Mouse (Mus musculus) myocyte (in vitro differentiated cells): ENCODE results near the gene Srgap3. TPM values are rescaled to one million over a fixed set of nuclear protein-coding genes. Genes with fewer than 3 reads are reported as not detected.
A peak's percentile ranks its signal among the peaks of the same experiment; 100 is the strongest.

Experiments
- H3K27me3 ChIP-seq: one replicate; pipeline ENCODE4 v1.6.1; 2011; ENCODE audit not compliant: control insufficient read depth, insufficient read depth, insufficient read length
- H3K36me3 ChIP-seq: one replicate; pipeline ENCODE4 v1.6.1; 2011; ENCODE audit not compliant: control insufficient read depth, insufficient read depth
- H3K4me2 ChIP-seq: one replicate; pipeline ENCODE4 v1.6.1; 2011; ENCODE audit warnings: low read depth, control low read depth
- H3K4me3 ChIP-seq: one replicate; pipeline ENCODE4 v1.5.1; 2011; ENCODE audit warnings: mild to moderate bottlenecking, control low read depth, moderate library complexity
- H3K79me2 ChIP-seq: one replicate; pipeline ENCODE4 v1.6.1; 2011; ENCODE audit not compliant: control insufficient read depth, insufficient read depth
- H3ac ChIP-seq: one replicate; pipeline ENCODE4 v1.6.1; 2011; ENCODE audit not compliant: control insufficient read depth, insufficient read length
- CEBPB ChIP-seq: IDR thresholded peaks from 2 replicates; pipeline ENCODE4 v1.6.1; 2011; ENCODE audit warnings: mild to moderate bottlenecking, moderate library complexity; ENCODE audit not compliant: poor library complexity, insufficient read depth, severe bottlenecking
- E2F4 ChIP-seq: IDR thresholded peaks from one replicate; pipeline ENCODE4 v1.6.1; 2011; ENCODE audit warnings: mild to moderate bottlenecking, control low read depth, moderate library complexity; ENCODE audit not compliant: insufficient read depth
- MAX ChIP-seq: IDR thresholded peaks from one replicate; pipeline ENCODE4 v1.6.1; 2011; ENCODE audit warnings: low read depth, mild to moderate bottlenecking, control low read depth
- MYOD1 ChIP-seq, 3 experiments: IDR thresholded peaks; one replicate each; pipeline ENCODE4 v1.6.1; 2011; ENCODE audit warnings: control low read depth in 2 of 3, low read depth in 2 of 3, mild to moderate bottlenecking in 2 of 3, moderate library complexity in 1 of 3; ENCODE audit not compliant: insufficient read length in 2 of 3, control insufficient read depth in 1 of 3
- MYOG ChIP-seq, 3 experiments: IDR thresholded peaks; one replicate each; pipeline ENCODE4 v1.6.1; 2011; ENCODE audit warnings: control low read depth in 2 of 3, low read depth in 2 of 3, mild to moderate bottlenecking in 2 of 3; ENCODE audit not compliant: insufficient read length in 2 of 3, control insufficient read depth in 1 of 3, insufficient read depth in 1 of 3
- POLR2A ChIP-seq: IDR thresholded peaks from one replicate; pipeline ENCODE4 v1.6.1; 2011; ENCODE audit warnings: low read depth, mild to moderate bottlenecking, control low read depth, moderate library complexity; ENCODE audit not compliant: insufficient read length
- POLR2AphosphoS2 ChIP-seq: IDR thresholded peaks from one replicate; pipeline ENCODE4 v1.6.1; 2011; ENCODE audit warnings: low read depth, control low read depth; ENCODE audit not compliant: insufficient read length
- REST ChIP-seq: IDR thresholded peaks from one replicate; pipeline ENCODE4 v1.6.1; 2011; ENCODE audit warnings: mild to moderate bottlenecking, control low read depth, moderate library complexity; ENCODE audit not compliant: insufficient read depth, insufficient read length
- SRF ChIP-seq: IDR thresholded peaks from one replicate; pipeline ENCODE4 v1.6.1; 2011; ENCODE audit warnings: low read depth; ENCODE audit not compliant: control insufficient read depth, insufficient read length
- TCF12 ChIP-seq: IDR thresholded peaks from one replicate; pipeline ENCODE4 v1.6.1; 2011; ENCODE audit warnings: mild to moderate bottlenecking, control low read depth; ENCODE audit not compliant: poor library complexity, insufficient read depth, severe bottlenecking
- TCF3 ChIP-seq: IDR thresholded peaks from one replicate; pipeline ENCODE4 v1.6.1; 2011; ENCODE audit warnings: low read depth, control low read depth; ENCODE audit not compliant: insufficient read length
- USF1 ChIP-seq: IDR thresholded peaks from one replicate; pipeline ENCODE4 v1.6.1; 2011; ENCODE audit warnings: low read depth, mild to moderate bottlenecking, control low read depth, moderate library complexity
- polyA plus RNA-seq: library from polyadenylated mRNA; unstranded; fragments of >200 nt; fragmentation: generic; extraction: Trizol; gene quantifications from one replicate; pipeline ENCODE4 v1.2.1, GENCODE M21; 2012; ENCODE audit warnings: missing spikeins

Srgap3 gene
- polyA plus RNA-seq, 1 experiment, result 6.9 TPM

GRCm38 (mm10) chr6:112857057-112857456, 90.0 kb downstream of the Srgap3 start:
- Histone ChIP-seq H3K36me3 (no peaks in the 10 kb centered on the region), H3K4me3 (no peak overlapping the region), H3K27me3 (no peaks in the 10 kb centered on the region), H3K4me2 (no peak overlapping the region), H3K79me2 (no peaks in the 10 kb centered on the region), H3ac (no peak overlapping the region)
- TF ChIP-seq E2F4 (no peak), USF1 (no peak), POLR2A (no peak), POLR2AphosphoS2 (no peak), REST (no peak), TCF3 (no peak), MAX (no peak), CEBPB (no peak), MYOD1 (IDR thresholded peaks at IDR 0.05; ENCODE audit: control insufficient read depth in 1 of 3, insufficient read length in 2 of 3, low read depth in 2 of 3) (no peak), SRF (no peak), TCF12 (no peak)

DNA sequence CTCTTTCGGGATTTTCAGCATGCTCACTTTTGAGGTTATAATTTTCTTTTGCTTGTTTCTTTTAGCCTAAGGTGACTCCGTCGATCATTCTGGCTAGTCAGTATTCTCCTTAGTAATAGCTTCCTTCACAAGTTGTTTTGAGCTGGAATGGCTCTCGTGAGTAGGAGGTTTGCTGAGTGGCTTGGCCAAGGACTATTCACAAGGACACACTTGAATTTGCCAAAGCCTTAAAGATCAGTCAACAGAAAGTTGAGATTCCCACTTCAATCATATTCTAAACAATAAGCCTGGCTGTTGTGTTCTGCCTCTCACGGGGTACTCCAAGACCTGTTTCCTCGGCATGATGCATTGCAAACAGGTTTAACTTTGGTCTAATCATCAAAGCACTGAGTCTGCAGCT, 91.9 kb downstream of the Srgap3 start:
- H3K36me3 ChIP-seq, result no peaks in the 10 kb centered on the region
- no peaks in the 10 kb centered on the region for H3K79me2 ChIP-seq
- TF ChIP-seq MYOD1 (IDR thresholded peaks at IDR 0.05; ENCODE audit: control insufficient read depth in 1 of 3, insufficient read length in 2 of 3, low read depth in 2 of 3), result no peak
- TF ChIP-seq POLR2A, result no peak
- TF ChIP-seq MAX, result no peak
- no peak for TF ChIP-seq CEBPB
- TF ChIP-seq USF1, result no peak
- no peak for TF ChIP-seq POLR2AphosphoS2
- no peak for TF ChIP-seq SRF
- TF ChIP-seq TCF3, result no peak
- no peak for TF ChIP-seq MYOG (IDR thresholded peaks at IDR 0.05; ENCODE audit: control insufficient read depth in 1 of 3, insufficient read depth in 1 of 3, insufficient read length in 2 of 3, low read depth in 2 of 3)
- no peak for TF ChIP-seq TCF12
- no peak for TF ChIP-seq REST
- TF ChIP-seq E2F4, result no peak
- no peak overlapping the region for H3K4me2 ChIP-seq
- H3K27me3 ChIP-seq, result no peaks in the 10 kb centered on the region
- H3ac ChIP-seq, result no peak overlapping the region
- no peak overlapping the region for H3K4me3 ChIP-seq

GRCm38 (mm10) chr6:112852261-112853235, 94.5 kb downstream of the Srgap3 start:
- TF ChIP-seq SRF (no peak), E2F4 (no peak), POLR2A (no peak), MYOD1 (IDR thresholded peaks at IDR 0.05; ENCODE audit: control insufficient read depth in 1 of 3, insufficient read length in 2 of 3, low read depth in 2 of 3) (no peak), POLR2AphosphoS2 (no peak), REST (no peak), MAX (no peak), TCF3 (no peak), TCF12 (no peak), MYOG (IDR thresholded peaks at IDR 0.05; ENCODE audit: control insufficient read depth in 1 of 3, insufficient read depth in 1 of 3, insufficient read length in 2 of 3, low read depth in 2 of 3) (no peak), USF1 (no peak)
- H3ac ChIP-seq, result no peak overlapping the region

DNA sequence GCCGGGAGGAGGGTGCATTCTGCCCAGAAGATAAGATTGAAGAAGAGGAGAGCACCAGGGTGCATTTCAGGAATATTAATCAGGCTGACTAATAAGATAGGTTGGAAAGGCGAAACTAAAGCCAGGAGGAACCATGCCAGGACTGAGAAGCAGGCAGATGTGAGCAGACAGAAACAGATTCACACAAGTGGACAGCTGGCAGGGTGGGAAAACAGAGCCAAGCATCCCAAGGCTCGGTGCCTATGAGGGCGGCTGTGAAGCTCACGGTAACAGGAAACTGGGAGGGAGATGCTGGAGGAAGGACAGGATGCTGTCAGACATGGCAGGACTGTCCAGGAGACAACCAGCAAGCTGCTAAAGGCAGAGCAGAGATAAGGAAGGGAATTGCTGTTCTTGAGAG, 96.3 kb downstream of the Srgap3 start:
- TF ChIP-seq MYOD1 (IDR thresholded peaks at IDR 0.05; ENCODE audit: control insufficient read depth in 1 of 3, insufficient read length in 2 of 3, low read depth in 2 of 3) (peak in 2 of 3 experiments; percentile 47 to 70), REST (no peak), MYOG (IDR thresholded peaks at IDR 0.05; ENCODE audit: control insufficient read depth in 1 of 3, insufficient read depth in 1 of 3, insufficient read length in 2 of 3, low read depth in 2 of 3) (peak in 2 of 3 experiments; percentile 6 to 70)
- Histone ChIP-seq H3ac (no peak overlapping the region), H3K4me3 (no peak overlapping the region), H3K36me3 (no peaks in the 10 kb centered on the region), H3K27me3 (no peaks in the 10 kb centered on the region), H3K79me2 (no peaks in the 10 kb centered on the region), H3K4me2 (no peak overlapping the region)

More at GRCm38 (mm10) chr6:112852261-112853235, 94.5 kb downstream of the Srgap3 start:
- Histone ChIP-seq H3K4me3 (no peak overlapping the region), H3K36me3 (no peaks in the 10 kb centered on the region), H3K4me2 (no peak overlapping the region), H3K27me3 (no peaks in the 10 kb centered on the region), H3K79me2 (no peaks in the 10 kb centered on the region)
